Mouse (Mus musculus) layer of hippocampus, adult 9-11 months (tissue): ENCODE measurements around the gene Adgrg1.

Experiments used
- DNase-seq: peaks from one replicate; pipeline ENCODE4 v3.0.0; 2022

Gene Adgrg1

DNA sequence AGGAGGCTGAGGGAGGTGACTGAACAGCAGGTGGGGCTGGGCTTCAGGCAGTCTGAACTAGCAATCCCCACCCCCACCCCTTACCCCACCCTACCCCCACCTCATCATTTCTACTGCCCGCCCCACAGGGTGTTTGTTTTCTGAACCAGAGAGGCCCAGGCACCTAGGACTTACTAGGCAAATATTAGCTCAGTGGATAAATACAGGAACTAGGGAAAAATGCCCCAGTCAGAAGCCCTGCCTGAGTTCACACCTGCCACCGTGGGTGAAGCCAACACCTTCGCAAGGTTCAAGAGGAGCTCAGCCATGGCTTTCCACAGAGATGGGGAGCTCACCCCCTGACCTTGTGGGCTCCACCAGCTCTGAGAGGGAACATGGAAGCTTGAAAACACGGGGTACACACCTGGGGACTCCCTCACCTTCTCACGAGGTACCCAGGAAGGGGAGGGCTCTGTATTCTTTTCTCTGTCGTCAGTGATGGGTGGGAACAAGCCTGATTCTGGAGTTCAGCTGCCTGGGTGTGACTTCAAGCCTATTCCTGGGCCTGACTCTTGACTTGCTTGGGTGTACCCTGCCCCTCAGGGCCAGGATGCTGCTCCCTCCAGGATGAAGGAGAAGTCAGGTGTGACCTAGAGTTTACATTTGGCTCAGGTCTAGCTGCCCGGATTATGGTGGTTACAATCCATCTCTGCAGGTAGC lies at the start of gene Adgrg1:
Gene Adgrg1 (plus strand): TSS at position 285 of the 699 bp plus-strand sequence.
- no peak for DNase-seq

DNA sequence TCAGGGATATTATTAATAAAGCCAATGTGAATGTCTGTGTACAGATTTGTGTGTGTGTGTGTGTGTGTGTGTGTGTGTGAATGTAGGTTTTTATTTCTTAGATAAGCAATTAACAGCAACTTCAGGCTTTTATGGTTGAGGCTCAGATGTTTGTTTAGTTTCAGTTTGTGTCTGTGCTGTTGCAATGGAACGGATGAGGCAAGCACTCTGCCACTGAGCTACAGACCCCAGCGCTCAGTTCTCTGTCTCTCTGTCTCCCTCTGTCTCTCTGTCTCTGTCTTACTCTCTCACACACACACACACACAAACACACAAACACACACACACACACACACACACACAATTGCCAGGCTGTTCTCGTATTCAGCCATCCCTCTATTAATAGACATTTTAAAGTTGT lies 46.3 kb upstream of the Adgrg1 start:
- no peak for DNase-seq

GRCm38 (mm10) chr8:94933918-94934317 lies 40.6 kb upstream of the Adgrg1 start:
- no peak for DNase-seq

DNA sequence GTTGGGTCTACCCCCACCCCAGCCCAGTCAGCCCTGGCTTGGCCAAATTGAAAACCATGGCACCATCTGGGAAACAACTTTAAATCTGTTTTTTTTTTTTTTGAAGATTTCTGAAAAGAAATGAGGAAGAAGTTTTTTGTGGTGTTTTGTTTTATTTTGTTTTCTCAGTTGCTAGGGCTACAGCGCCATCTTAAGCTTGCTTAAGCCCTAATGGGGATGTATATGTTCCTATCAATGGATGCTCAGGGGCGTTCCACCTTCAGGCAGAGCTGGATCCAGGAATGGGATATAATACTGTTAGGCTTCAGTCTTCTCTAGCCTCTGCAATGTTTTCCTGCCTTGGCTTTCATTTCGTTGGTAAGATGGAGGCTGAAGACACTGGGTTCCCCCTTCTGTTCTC lies 39.4 kb upstream of the Adgrg1 start:
- no peak for DNase-seq

GRCm38 (mm10) chr8:94942566-94942965 lies 32.0 kb upstream of the Adgrg1 start:
- DNase-seq = no peak

DNA sequence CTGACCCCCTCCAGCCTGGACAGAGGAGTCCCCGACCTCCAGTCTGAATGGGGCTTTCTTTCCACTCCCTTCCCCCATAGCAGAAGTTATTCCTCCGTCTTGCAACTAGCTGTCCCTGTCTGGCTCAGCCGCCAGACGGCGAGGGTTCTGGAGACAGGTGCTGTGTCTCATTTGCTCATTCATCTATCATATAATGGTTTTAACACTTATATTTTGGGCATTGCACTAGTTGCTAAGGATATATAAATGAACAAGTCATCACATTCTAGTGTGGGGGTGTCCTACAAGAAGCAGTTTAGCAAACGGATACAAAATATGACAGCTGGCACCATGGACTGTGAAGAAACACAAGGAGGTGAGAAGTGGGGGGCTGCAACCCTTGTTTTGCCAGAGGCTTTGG lies 29.4 kb upstream of the Adgrg1 start:
- DNase-seq = peak; percentile 70

GRCm38 (mm10) chr8:94948421-94948820 lies 26.1 kb upstream of the Adgrg1 start:
- no peak for DNase-seq

GRCm38 (mm10) chr8:94949010-94949409 lies 25.5 kb upstream of the Adgrg1 start:
- DNase-seq = no peak

DNA sequence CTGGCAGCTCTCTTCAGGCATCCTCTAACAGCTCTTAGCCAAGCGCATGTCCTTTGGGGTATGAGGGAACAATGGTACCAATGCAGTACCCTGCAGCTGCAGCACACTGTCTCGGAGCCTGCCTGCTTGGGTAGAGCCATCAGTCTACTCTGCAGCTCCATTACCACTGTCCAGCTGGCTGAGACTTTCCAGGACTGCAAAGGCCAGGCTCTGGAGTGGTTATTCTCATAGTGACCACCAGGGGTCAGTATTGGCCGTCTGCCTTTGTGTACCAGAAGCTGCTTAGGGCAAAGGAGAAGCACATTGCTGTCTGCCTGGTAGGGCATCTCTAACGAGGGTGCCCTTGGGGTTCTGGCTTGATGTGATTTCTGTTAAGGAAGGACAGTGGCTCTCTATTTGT lies 24.5 kb upstream of the Adgrg1 start:
- DNase-seq = peak; percentile 79

DNA sequence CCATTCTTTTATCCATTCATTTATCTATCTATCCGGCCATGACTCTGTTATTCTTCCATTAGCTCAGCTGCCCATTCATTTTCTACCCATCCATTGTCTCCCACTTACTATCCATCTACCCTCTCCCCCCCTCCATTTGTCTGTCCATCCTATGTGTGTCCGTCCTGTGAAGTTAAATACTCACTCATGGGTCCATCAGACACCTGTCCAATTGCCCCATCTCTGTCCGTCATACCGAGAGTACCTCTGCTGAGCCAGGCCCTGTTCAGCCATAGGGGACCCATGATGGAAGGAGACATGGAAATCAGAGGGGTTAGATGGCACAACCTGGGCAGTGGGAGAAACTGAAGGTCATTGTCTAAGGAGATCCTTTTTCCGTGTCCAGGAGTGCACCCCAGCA lies 24.1 kb upstream of the Adgrg1 start:
- DNase-seq = no peak

GRCm38 (mm10) chr8:94952086-94952485 lies 22.5 kb upstream of the Adgrg1 start:
- no peak for DNase-seq

DNA sequence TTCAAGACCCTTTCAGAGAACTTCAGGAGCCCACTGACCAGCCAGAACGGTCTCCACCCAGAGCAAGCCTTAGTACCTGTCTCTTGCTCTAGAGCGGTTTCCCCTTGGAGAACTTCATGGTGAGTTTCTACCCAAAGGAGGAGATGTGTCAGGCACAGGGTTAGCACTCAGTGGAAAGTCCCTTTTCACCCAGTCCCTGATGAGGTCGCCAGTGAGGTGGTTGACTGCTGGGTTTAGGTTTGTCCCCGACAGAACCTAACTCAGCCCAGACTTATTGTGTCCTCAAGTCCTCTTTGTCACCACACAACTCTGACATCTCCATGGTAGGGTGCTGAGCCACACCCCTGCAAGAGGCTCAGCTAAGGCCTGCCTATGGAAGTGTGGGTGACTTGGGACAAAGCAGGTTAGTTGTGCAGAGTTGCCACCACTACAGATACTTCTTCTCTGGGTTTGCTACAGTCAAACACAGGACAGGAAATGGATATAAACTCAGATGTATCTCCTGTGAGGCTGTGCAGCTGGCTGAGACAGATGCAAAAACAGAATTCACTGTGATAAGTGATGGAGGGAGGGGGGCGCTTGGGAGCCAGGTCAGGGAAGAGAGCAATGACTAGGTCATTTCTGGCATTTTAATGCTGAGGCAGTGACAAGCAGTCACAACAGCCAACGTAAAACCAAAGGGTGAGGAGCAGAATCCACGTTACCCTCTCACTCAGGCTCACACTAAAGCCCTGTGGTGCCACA lies 20.8 kb upstream of the Adgrg1 start:
- no peak for DNase-seq

GRCm38 (mm10) chr8:94954368-94954737 lies 20.2 kb upstream of the Adgrg1 start:
- DNase-seq = no peak

GRCm38 (mm10) chr8:94954921-94955758 lies 19.4 kb upstream of the Adgrg1 start:
- DNase-seq = no peak

GRCm38 (mm10) chr8:94956078-94956574 lies 18.4 kb upstream of the Adgrg1 start:
- DNase-seq = no peak

DNA sequence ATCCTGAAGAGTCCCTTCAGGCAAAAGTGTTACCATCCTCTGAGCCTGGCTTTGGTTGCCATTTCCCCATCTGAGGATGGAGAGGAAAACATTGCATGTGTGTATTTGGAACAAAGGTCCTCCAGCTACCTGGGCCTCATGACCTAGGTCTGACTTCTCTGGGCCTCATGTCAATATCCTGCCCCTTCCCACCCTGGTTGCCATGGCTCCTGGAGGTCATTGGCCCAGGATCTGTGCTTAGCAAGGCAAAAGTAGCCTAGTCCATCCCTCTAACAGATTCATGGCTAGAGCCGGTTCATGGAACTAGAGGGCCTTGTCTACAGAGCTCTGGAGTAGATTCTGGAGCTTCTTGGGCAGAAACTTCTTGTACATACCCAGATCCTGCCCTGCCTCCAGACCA lies 12.3 kb upstream of the Adgrg1 start:
- DNase-seq = no peak

DNA sequence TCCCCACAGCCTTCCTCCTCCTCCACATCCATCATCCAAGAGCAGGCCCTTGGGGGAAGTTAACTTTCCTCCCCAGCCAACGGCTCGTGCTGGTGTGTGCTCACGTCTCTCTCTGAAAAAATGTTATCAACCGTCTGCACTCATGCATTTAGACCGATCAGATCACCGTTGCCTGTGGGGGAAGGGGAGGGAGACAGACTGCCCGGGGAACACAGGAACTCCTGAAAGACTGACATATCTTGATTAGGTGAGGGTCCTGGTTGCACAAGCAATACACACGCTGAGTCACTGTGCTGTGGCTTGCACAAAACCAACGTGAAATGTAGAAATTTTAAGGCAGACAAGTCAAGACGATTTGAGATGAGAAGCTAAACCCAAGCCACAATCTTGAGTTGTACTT lies 9.7 kb upstream of the Adgrg1 start:
- no peak for DNase-seq

DNA sequence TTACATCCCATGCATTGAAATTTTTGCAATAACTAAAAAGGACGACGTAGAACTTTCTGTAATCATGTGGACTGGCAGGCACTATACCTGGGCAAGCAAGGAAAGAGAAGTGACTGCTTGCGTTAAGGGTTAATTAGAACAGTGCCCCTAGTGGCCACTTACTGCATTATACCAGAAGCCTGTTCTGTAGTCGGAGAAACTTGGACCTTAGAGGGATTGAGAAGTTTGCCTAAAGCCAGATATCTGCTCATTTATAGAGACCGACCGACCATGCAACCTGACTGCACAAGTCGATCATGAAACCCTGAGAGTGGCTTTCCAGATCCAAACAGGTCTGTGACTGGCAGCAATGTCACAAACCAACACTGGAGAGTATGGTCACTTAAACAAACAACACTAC lies 8.0 kb upstream of the Adgrg1 start:
- no peak for DNase-seq

GRCm38 (mm10) chr8:94967071-94967470 lies 7.5 kb upstream of the Adgrg1 start:
- no peak for DNase-seq

DNA sequence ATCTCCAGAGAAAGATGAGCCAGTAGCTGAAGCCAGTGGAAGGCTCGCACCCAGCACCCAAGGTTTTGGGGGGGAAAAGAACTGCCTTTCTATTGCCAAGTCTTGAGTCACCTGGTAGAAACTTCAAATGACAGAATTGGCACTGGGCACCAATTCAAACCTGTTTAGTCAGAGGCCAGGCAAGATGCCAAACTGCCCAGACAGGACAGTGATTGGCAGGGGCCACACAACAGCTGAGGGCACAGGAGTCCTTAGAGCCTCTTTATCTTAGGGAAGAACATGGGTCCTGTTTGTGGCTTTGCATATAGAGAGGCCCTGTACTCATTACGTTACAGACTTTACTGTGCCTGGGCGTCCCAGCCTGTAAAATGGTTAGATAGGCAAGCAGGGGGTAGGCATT lies 7.0 kb upstream of the Adgrg1 start:
- no peak for DNase-seq

- no peak for DNase-seq
These were observed 1.3 kb upstream of the Adgrg1 start for GRCm38 (mm10) chr8:94973270-94973669.

- DNase-seq = no peak
These were observed 765 bp upstream of the Adgrg1 start for GRCm38 (mm10) chr8:94973786-94974185.

DNA sequence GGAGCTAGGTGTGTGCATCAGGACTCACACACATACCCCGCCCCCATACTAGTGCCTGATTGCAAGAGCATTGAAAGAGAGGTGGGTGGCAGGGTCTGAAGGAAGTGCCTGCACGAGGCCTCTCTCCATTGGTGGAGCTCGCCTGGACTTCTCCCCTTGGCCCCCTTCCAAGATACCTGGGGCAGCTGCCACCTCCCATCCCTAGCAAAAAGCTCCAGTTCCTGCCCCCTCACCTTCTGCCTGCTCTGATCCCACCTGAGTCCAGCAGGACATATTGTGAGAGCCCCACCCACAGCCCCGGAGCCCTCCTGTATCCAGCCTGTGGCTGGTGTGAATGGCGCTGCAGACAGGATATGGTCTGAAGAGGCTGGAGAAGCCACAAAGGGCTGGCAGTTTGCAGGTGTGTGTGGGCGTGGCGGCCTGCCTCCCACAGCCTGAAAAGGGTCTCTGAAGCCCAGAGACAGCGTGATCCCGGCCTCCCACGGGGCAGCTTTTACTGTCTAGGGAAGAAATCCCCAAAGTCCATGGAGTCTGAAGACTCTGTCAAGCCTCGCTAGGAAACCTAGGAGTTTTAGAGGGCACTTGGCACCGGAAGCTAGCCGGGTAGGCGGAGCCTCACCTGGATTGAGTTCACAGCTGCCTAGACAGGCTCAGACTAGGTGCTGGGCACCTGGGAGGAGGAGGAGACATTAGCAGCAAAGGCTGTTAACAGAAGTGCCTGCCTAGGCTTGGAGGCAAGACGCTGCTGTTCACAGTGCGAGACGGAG lies 2.3 kb downstream of the Adgrg1 start:
- no peak for DNase-seq
